Mouse (Mus musculus) heart, postnatal 0 days (tissue): Measurements from ENCODE around the gene Nid1. TPM values are rescaled to one million over a fixed set of nuclear protein-coding genes. Genes with fewer than 3 reads are reported as not detected.
A peak's percentile ranks its signal among the peaks of the same experiment; 100 is the strongest.
"Not testable (repeated sequence)": the region's sequence is repeated elsewhere in the genome, so short reads cannot be mapped to it uniquely, and the experiment has no call there.

Experiments used
- ATAC-seq: fragments of 200-750 bp; cut with Nextera tagmentation; 2 replicates; pipeline ENCODE4 v1.8.0; 2017; ENCODE audit warnings: low read depth, moderate number of reproducible peaks, moderate library complexity; ENCODE audit not compliant: insufficient read depth
- DNase-seq: peaks from one replicate; pipeline ENCODE4 v3.0.0-alpha.2; 2016; ENCODE audit warnings: low spot score
- H3K27ac ChIP-seq: fragments of 300-500 bp; sonication (generic); 2 replicates; pipeline ENCODE4 v1.5.1; 2014; ENCODE audit warnings: low read depth, mild to moderate bottlenecking
- H3K27me3 ChIP-seq: fragments of 300-500 bp; sonication (generic); 2 replicates; pipeline ENCODE4 v1.6.1; 2014; ENCODE audit warnings: low read length, mixed read lengths; ENCODE audit not compliant: control insufficient read depth, insufficient read depth
- H3K36me3 ChIP-seq: fragments of 300-500 bp; sonication (generic); replicated peaks from 2 replicates; pipeline ENCODE4 v1.6.1; 2014; ENCODE audit warnings: low read length, mixed read lengths; ENCODE audit not compliant: control insufficient read depth, insufficient read depth
- H3K4me1 ChIP-seq: fragments of 300-500 bp; sonication (generic); 2 replicates; pipeline ENCODE4 v1.6.1; 2014; ENCODE audit warnings: antibody characterized with exemption; ENCODE audit not compliant: control insufficient read depth, insufficient read depth
- H3K4me2 ChIP-seq: fragments of 300-500 bp; sonication (generic); 2 replicates; pipeline ENCODE4 v1.6.1; 2014; ENCODE audit warnings: low read depth, mild to moderate bottlenecking, low read length, moderate library complexity
- H3K4me3 ChIP-seq: fragments of 300-500 bp; sonication (generic); 2 replicates; pipeline ENCODE4 v1.5.1; 2014; ENCODE audit warnings: low read depth, low read length
- H3K9ac ChIP-seq: fragments of 300-500 bp; sonication (generic); replicated peaks from 2 replicates; pipeline ENCODE4 v1.6.1; 2014; ENCODE audit warnings: low read depth, low read length, mixed read lengths
- H3K9me3 ChIP-seq: fragments of 300-500 bp; sonication (generic); replicated peaks from 2 replicates; pipeline ENCODE4 v1.6.1; 2016; ENCODE audit warnings: low read length; ENCODE audit not compliant: control insufficient read depth
- CTCF ChIP-seq: IDR thresholded peaks from 2 replicates; pipeline ENCODE4 v1.5.1; 2016; ENCODE audit warnings: antibody characterized with exemption, control low read depth, low read depth
- EP300 ChIP-seq: IDR thresholded peaks from 2 replicates; pipeline ENCODE4 v1.6.1; 2016; ENCODE audit warnings: antibody characterized with exemption, low read depth
- WGBS: fragments of 180-500 bp; shearing (Covaris S2); extraction: QIAGEN DNeasy Blood & Tissue Kit; methylation state at CpG from one replicate; pipeline ENCODE4 v1.1.7; 2014; 5-methylcytosine and 5-hydroxymethylcytosine counted together
- polyA plus RNA-seq: library from polyadenylated mRNA; unstranded; fragments of >200 nt; fragmentation: Nextera tagmentation; extraction: Ambion mirVana; gene quantifications from 2 replicates; pipeline ENCODE4 v1.2.1, GENCODE M21; 2015
- total RNA-seq: library from RNA; depleted of rRNA; stranded (reverse); fragments of >200 nt; gene quantifications from 2 replicates; pipeline ENCODE4 v1.2.3, GENCODE M21; 2014; ENCODE audit warnings: low replicate concordance

Gene Nid1
- total and polyA plus RNA-seq, 2 experiments from 2014 or later = 50.2 to 127 TPM

GRCm38 (mm10) chr13:13538585-13539300 lies 101.4 kb downstream of the Nid1 start:
- ATAC-seq = peak; percentile 89
- no peak overlapping the region for H3K4me2 ChIP-seq
- 6% methylated on average over 4 of the region's 4 CpGs for WGBS

DNA sequence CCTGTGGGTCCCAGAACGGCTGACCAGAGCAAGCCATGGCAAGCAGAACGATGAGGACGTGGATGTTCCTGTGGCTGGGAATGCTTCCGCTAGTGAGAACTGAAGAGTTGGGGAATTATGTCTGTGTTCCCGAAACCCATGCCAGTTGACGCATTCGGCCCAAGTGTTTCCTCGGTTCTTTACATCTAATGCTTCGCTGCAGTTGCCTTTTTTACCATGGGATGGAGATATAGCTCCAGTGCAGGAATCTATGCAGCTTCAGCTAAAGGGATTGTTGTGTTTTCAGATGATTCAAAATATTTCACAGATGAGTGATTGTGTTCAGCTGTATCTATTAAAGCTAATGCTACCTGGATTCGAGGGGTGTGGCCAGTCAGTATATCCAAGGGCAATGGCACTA lies 105.7 kb downstream of the Nid1 start:
- WGBS = 93% methylated on average over 10 of the region's 10 CpGs
- ATAC-seq = not testable (repeated sequence)

More at GRCm38 (mm10) chr13:13538585-13539300, 101.4 kb downstream of the Nid1 start:
- Histone ChIP-seq H3K4me3 (no peak overlapping the region), H3K27me3 (no peaks in the 10 kb centered on the region), H3K9ac (no peak overlapping the region), H3K36me3 (no peaks in the 10 kb centered on the region), H3K27ac (peak overlapping the region; percentile 79), H3K4me1 (peaks cover 10% of the 10 kb centered on the region), H3K9me3 (no peaks in the 10 kb centered on the region)
- TF ChIP-seq EP300 = no peak
- TF ChIP-seq CTCF = no peak
- peak; percentile 82 for DNase-seq

GRCm38 (mm10) chr13:13546792-13547191 lies 109.4 kb downstream of the Nid1 start:
- peak; percentile 27; the same call in 1 of the 2 replicates for ATAC-seq
- peak; percentile 23; the same call in 1 of the 2 replicates for TF ChIP-seq EP300
- no peak for TF ChIP-seq CTCF

More for the DNA sequence above, 105.7 kb downstream of the Nid1 start:
- not testable (repeated sequence) for H3K4me2 ChIP-seq, H3K9me3 ChIP-seq, H3K36me3 ChIP-seq, H3K27me3 ChIP-seq, H3K9ac ChIP-seq, H3K27ac ChIP-seq, H3K4me1 ChIP-seq, H3K4me3 ChIP-seq, DNase-seq

DNA sequence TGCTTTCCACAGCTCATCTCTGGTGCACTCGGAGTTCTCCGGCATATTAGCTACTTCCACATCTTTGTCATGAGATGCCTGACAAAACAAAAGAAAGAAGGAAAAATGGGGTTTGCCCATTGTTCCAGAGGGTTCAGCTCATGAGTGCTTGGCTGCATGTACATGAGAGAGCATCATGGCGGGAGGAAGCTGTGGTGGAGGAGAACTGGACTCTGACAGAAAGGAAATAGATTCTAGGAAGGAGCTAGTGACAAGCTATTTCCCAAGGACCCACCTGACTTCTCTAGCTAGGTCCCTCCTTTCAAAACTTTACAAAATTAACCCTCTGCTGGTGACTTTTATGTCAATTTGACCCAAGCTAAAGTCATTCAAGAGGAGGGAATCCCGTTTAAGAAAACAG lies 110.5 kb downstream of the Nid1 start:
- no peak for DNase-seq
- Histone ChIP-seq H3K27ac (no peak overlapping the region), H3K9ac (no peak overlapping the region), H3K36me3 (no peaks in the 10 kb centered on the region), H3K4me2 (no peak overlapping the region), H3K4me1 (peaks cover 7% of the 10 kb centered on the region; the same call in 1 of the 2 replicates), H3K4me3 (no peak overlapping the region), H3K27me3 (no peaks in the 10 kb centered on the region), H3K9me3 (no peaks in the 10 kb centered on the region)
- TF ChIP-seq CTCF (no peak), EP300 (no peak)
- ATAC-seq = no peak
- 93% methylated on average over 4 of the region's 4 CpGs for WGBS

More at GRCm38 (mm10) chr13:13546792-13547191, 109.4 kb downstream of the Nid1 start:
- Histone ChIP-seq H3K27me3 (no peaks in the 10 kb centered on the region), H3K4me1 (peaks cover 7% of the 10 kb centered on the region; the same call in 1 of the 2 replicates), H3K27ac (no peak overlapping the region), H3K9me3 (no peaks in the 10 kb centered on the region), H3K36me3 (no peaks in the 10 kb centered on the region), H3K4me3 (no peak overlapping the region), H3K9ac (no peak overlapping the region), H3K4me2 (no peak overlapping the region)
- 47% methylated on average over 3 of the region's 3 CpGs for WGBS
- no peak for DNase-seq

DNA sequence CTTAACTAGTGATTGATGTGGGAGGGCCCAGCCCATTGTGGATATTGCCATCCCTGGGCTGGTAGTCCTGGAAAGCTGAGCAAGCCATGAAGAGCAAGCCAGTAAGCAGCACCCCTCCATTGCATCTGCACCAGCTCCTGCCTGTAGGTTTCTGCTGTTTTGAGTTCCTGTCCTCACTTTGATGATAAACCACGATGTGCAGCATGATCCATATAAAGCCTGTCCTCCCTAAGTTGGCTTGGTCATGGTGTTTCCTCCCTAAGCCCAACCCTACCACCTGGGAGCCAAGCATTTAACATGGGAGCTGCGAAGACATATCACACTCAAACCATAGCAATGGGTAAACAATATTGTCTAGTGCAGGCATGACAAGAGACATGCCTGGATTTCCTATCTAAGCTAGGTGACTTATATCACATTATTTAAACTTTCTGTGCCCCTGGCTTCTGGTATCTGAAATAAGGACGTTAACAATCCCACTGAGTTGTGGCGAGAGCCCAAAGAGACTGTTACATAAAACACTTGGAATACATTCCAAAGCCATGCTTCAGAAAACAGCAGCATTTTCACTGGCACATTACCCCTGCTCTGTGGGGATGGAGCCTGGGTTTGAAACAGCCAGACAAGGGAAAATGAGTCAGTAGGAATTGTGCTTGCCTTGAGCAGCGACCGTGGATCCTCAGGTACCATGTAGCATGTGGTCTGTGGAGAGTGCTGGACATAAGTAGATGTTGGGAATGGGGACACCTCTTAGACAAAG lies 111.3 kb downstream of the Nid1 start:
- Histone ChIP-seq H3K9ac (no peak overlapping the region), H3K4me1 (peaks cover 7% of the 10 kb centered on the region; the same call in 1 of the 2 replicates), H3K4me3 (no peak overlapping the region), H3K4me2 (no peak overlapping the region), H3K36me3 (no peaks in the 10 kb centered on the region), H3K27ac (no peak overlapping the region), H3K9me3 (no peaks in the 10 kb centered on the region), H3K27me3 (no peaks in the 10 kb centered on the region)
- TF ChIP-seq EP300 (no peak), CTCF (no peak)
- DNase-seq = no peak
- ATAC-seq = no peak
- 75% methylated on average over 6 of the region's 6 CpGs for WGBS
